Mouse (Mus musculus) stomach, embryonic 14.5 days (tissue): Measurements from ENCODE around the gene 0610030E20Rik. TPM values are rescaled to one million over a fixed set of nuclear protein-coding genes. Genes with fewer than 3 reads are reported as not detected.

Experiments used
- ATAC-seq: fragments of 200-750 bp; cut with Nextera tagmentation; 2 replicates; pipeline ENCODE4 v1.8.0; 2017; ENCODE audit warnings: low read depth, moderate TSS enrichment; ENCODE audit not compliant: insufficient number of reproducible peaks, insufficient read depth, low FRiP score
- H3K27ac ChIP-seq: fragments of 300-500 bp; sonication (generic); 2 replicates; pipeline ENCODE4 v1.5.1; 2014; ENCODE audit warnings: mild to moderate bottlenecking, low read length, moderate library complexity, mixed read lengths
- H3K27me3 ChIP-seq: fragments of 300-500 bp; sonication (generic); 2 replicates; pipeline ENCODE4 v1.6.1; 2014; ENCODE audit warnings: low read length, control low read depth, mixed read lengths; ENCODE audit not compliant: control insufficient read depth, insufficient read depth
- H3K36me3 ChIP-seq: fragments of 300-500 bp; sonication (generic); 2 replicates; pipeline ENCODE4 v1.6.1; 2014; ENCODE audit warnings: mild to moderate bottlenecking, control low read depth, low read length, moderate library complexity, mixed read lengths; ENCODE audit not compliant: control insufficient read depth, insufficient read depth
- H3K4me1 ChIP-seq: fragments of 300-500 bp; sonication (generic); 2 replicates; pipeline ENCODE4 v1.6.1; 2014; ENCODE audit warnings: low read length, control low read depth, mixed read lengths; ENCODE audit not compliant: control insufficient read depth, insufficient read depth
- H3K4me2 ChIP-seq: fragments of 300-500 bp; sonication (generic); replicated peaks from 2 replicates; pipeline ENCODE4 v1.6.1; 2014; ENCODE audit warnings: low read depth, low read length, control low read depth
- H3K4me3 ChIP-seq: fragments of 300-500 bp; sonication (generic); 2 replicates; pipeline ENCODE4 v1.5.1; 2014; ENCODE audit warnings: low read depth, low read length, control low read depth
- H3K9ac ChIP-seq: fragments of 300-500 bp; sonication (generic); replicated peaks from 2 replicates; pipeline ENCODE4 v1.6.1; 2014; ENCODE audit warnings: low read depth, mild to moderate bottlenecking, control low read depth, low read length, moderate library complexity, mixed read lengths
- H3K9me3 ChIP-seq: fragments of 300-500 bp; sonication (generic); 2 replicates; pipeline ENCODE4 v1.6.1; 2016; ENCODE audit warnings: low read depth, low read length, control low read depth; ENCODE audit not compliant: control insufficient read depth
- WGBS: fragments of 180-500 bp; shearing (Covaris S2); extraction: QIAGEN DNeasy Blood & Tissue Kit; methylation state at CpG from one replicate; pipeline ENCODE4 v1.1.7; 2014; 5-methylcytosine and 5-hydroxymethylcytosine counted together
- polyA plus RNA-seq: library from polyadenylated mRNA; unstranded; fragments of >200 nt; fragmentation: Nextera tagmentation; extraction: Ambion mirVana; gene quantifications from 2 replicates; pipeline ENCODE4 v1.2.1, GENCODE M21; 2014

The 0610030E20Rik gene
- polyA plus RNA-seq, 1 experiment from 2014 or later: 33.9 TPM

- no peak for ATAC-seq
- H3K27me3 ChIP-seq: no peaks in the 10 kb centered on the region
- H3K27ac ChIP-seq: no peak overlapping the region
- H3K4me1 ChIP-seq: no peaks in the 10 kb centered on the region
- no peak overlapping the region for H3K4me3 ChIP-seq
- no peaks in the 10 kb centered on the region for H3K9me3 ChIP-seq
- peaks cover 46% of the 10 kb centered on the region for H3K36me3 ChIP-seq
- no peak overlapping the region for H3K4me2 ChIP-seq
- 90% methylated on average over 5 of the region's 5 CpGs for WGBS
- no peak overlapping the region for H3K9ac ChIP-seq
Measured at GRCm38 (mm10) chr6:72318440-72318839, 28.7 kb upstream of the 0610030E20Rik start.

GRCm38 (mm10) chr6:72319019-72319418 is 28.1 kb upstream of the 0610030E20Rik start:
- WGBS: 79% methylated on average over 11 of the region's 11 CpGs
- Histone ChIP-seq H3K9ac (no peak overlapping the region), H3K9me3 (no peaks in the 10 kb centered on the region), H3K4me3 (no peak overlapping the region), H3K36me3 (peaks cover 50% of the 10 kb centered on the region), H3K27ac (no peak overlapping the region), H3K4me1 (no peaks in the 10 kb centered on the region), H3K4me2 (no peak overlapping the region), H3K27me3 (no peaks in the 10 kb centered on the region)
- ATAC-seq: no peak

GRCm38 (mm10) chr6:72322936-72323335 is 24.2 kb upstream of the 0610030E20Rik start:
- no peaks in the 10 kb centered on the region for H3K27me3 ChIP-seq
- H3K4me3 ChIP-seq: no peak overlapping the region
- ATAC-seq: no peak
- no peaks in the 10 kb centered on the region for H3K9me3 ChIP-seq
- H3K9ac ChIP-seq: no peak overlapping the region
- no peaks in the 10 kb centered on the region for H3K4me1 ChIP-seq
- 95% methylated on average over 3 of the region's 3 CpGs for WGBS
- no peak overlapping the region for H3K27ac ChIP-seq
- peaks cover 61% of the 10 kb centered on the region for H3K36me3 ChIP-seq
- H3K4me2 ChIP-seq: no peak overlapping the region

- Histone ChIP-seq H3K36me3 (peaks cover 65% of the 10 kb centered on the region), H3K27ac (no peak overlapping the region), H3K4me1 (no peaks in the 10 kb centered on the region), H3K9me3 (no peaks in the 10 kb centered on the region), H3K4me3 (no peak overlapping the region), H3K4me2 (no peak overlapping the region), H3K27me3 (no peaks in the 10 kb centered on the region), H3K9ac (no peak overlapping the region)
- 91% methylated on average over 6 of the region's 6 CpGs for WGBS
- peak; percentile 40; the same call in 1 of the 2 replicates for ATAC-seq
Measured at GRCm38 (mm10) chr6:72323786-72324508, 23.2 kb upstream of the 0610030E20Rik start.

- Histone ChIP-seq H3K36me3 (peaks cover 53% of the 10 kb centered on the region), H3K27ac (no peak overlapping the region)
- peak; percentile 93 for ATAC-seq
Measured at GRCm38 (mm10) chr6:72326274-72326673, 20.8 kb upstream of the 0610030E20Rik start.

GRCm38 (mm10) chr6:72329019-72329418 is 18.1 kb upstream of the 0610030E20Rik start:
- Histone ChIP-seq H3K36me3 (peaks cover 41% of the 10 kb centered on the region), H3K27me3 (no peaks in the 10 kb centered on the region), H3K27ac (no peak overlapping the region), H3K9ac (no peak overlapping the region), H3K9me3 (no peaks in the 10 kb centered on the region), H3K4me2 (no peak overlapping the region), H3K4me3 (no peak overlapping the region), H3K4me1 (no peaks in the 10 kb centered on the region)
- WGBS: 87% methylated on average over 5 of the region's 5 CpGs
- ATAC-seq: no peak

More at GRCm38 (mm10) chr6:72326274-72326673, 20.8 kb upstream of the 0610030E20Rik start:
- 56% methylated on average over 6 of the region's 6 CpGs for whole genome bisulfite sequencing
- Histone ChIP-seq H3K9me3 (no peaks in the 10 kb centered on the region), H3K27me3 (no peaks in the 10 kb centered on the region), H3K4me1 (no peaks in the 10 kb centered on the region), H3K9ac (no peak overlapping the region), H3K4me2 (no peak overlapping the region), H3K4me3 (no peak overlapping the region)

- ATAC-seq: no peak
- Histone ChIP-seq H3K27me3 (no peaks in the 10 kb centered on the region), H3K4me1 (no peaks in the 10 kb centered on the region), H3K4me2 (no peak overlapping the region), H3K27ac (no peak overlapping the region), H3K4me3 (no peak overlapping the region), H3K36me3 (peaks cover 39% of the 10 kb centered on the region), H3K9me3 (no peaks in the 10 kb centered on the region), H3K9ac (no peak overlapping the region)
- WGBS: 90% methylated on average over 4 of the region's 4 CpGs
Measured at GRCm38 (mm10) chr6:72330133-72330532, 17.0 kb upstream of the 0610030E20Rik start.

- H3K4me1 ChIP-seq: no peaks in the 10 kb centered on the region
- 68% methylated on average over 5 of the region's 5 CpGs for WGBS
- H3K4me2 ChIP-seq: no peak overlapping the region
- ATAC-seq: no peak
- H3K9me3 ChIP-seq: no peaks in the 10 kb centered on the region
- no peak overlapping the region for H3K9ac ChIP-seq
- H3K27ac ChIP-seq: no peak overlapping the region
- no peaks in the 10 kb centered on the region for H3K27me3 ChIP-seq
- H3K4me3 ChIP-seq: no peak overlapping the region
- peaks cover 47% of the 10 kb centered on the region for H3K36me3 ChIP-seq
Measured at GRCm38 (mm10) chr6:72333111-72333510, 14.0 kb upstream of the 0610030E20Rik start.

GRCm38 (mm10) chr6:72340481-72340880 is 6.6 kb upstream of the 0610030E20Rik start:
- Histone ChIP-seq H3K9ac (no peak overlapping the region), H3K36me3 (peaks cover 38% of the 10 kb centered on the region), H3K27ac (no peak overlapping the region), H3K9me3 (no peaks in the 10 kb centered on the region), H3K27me3 (no peaks in the 10 kb centered on the region), H3K4me3 (no peak overlapping the region), H3K4me1 (peaks cover 6% of the 10 kb centered on the region; the same call in 1 of the 2 replicates), H3K4me2 (no peak overlapping the region)
- WGBS: 63% methylated on average over 2 of the region's 2 CpGs
- no peak for ATAC-seq
